Mouse (Mus musculus) ovary, postnatal 36 days (tissue): Measurements from ENCODE around the gene Sfxn1.

ENCODE experiments used
- DNase-seq: peaks from one replicate; pipeline ENCODE4 v3.0.0; 2022; ENCODE audit warnings: low spot score, mixed read lengths

Gene Sfxn1

GRCm38 (mm10) chr13:54071606-54072331 is at the start of gene Sfxn1:
TSS of gene Sfxn1 (plus strand) at chr13:54071869.
- DNase-seq: peak; percentile 77

- no peak for DNase-seq
Measured at GRCm38 (mm10) chr13:54023311-54023710, 48.4 kb upstream of the Sfxn1 start.

- no peak for DNase-seq
Measured at GRCm38 (mm10) chr13:54027079-54027478, 44.6 kb upstream of the Sfxn1 start.

GRCm38 (mm10) chr13:54033653-54034052 is 38.0 kb upstream of the Sfxn1 start:
- DNase-seq: no peak

GRCm38 (mm10) chr13:54035541-54035940 is 36.1 kb upstream of the Sfxn1 start:
- DNase-seq: no peak

GRCm38 (mm10) chr13:54037936-54038335 is 33.7 kb upstream of the Sfxn1 start:
- no peak for DNase-seq

GRCm38 (mm10) chr13:54040256-54040655 is 31.4 kb upstream of the Sfxn1 start:
- no peak for DNase-seq

GRCm38 (mm10) chr13:54048679-54049352 is 22.9 kb upstream of the Sfxn1 start:
- DNase-seq: no peak

- no peak for DNase-seq
Measured at GRCm38 (mm10) chr13:54051641-54052040, 20.0 kb upstream of the Sfxn1 start.

- no peak for DNase-seq
Measured at GRCm38 (mm10) chr13:54054962-54055361, 16.7 kb upstream of the Sfxn1 start.

- peak; percentile 67 for DNase-seq
Measured at GRCm38 (mm10) chr13:54055448-54055861, 16.2 kb upstream of the Sfxn1 start, which contains the start of gene Drd1. TSS of gene Drd1 (minus strand) at chr13:54055705.

GRCm38 (mm10) chr13:54062068-54062467 is 9.6 kb upstream of the Sfxn1 start:
- DNase-seq: no peak

- DNase-seq: no peak
Measured at GRCm38 (mm10) chr13:54063292-54063691, 8.4 kb upstream of the Sfxn1 start.

- DNase-seq: no peak
Measured at GRCm38 (mm10) chr13:54066081-54066746, 5.5 kb upstream of the Sfxn1 start.

- DNase-seq: no peak
Measured at GRCm38 (mm10) chr13:54067617-54068166, 4.0 kb upstream of the Sfxn1 start.

- no peak for DNase-seq
Measured at GRCm38 (mm10) chr13:54071011-54071410, 658 bp upstream of the Sfxn1 start.

- DNase-seq: no peak
Measured at GRCm38 (mm10) chr13:54072526-54073057, 923 bp downstream of the Sfxn1 start.

GRCm38 (mm10) chr13:54073066-54073465 is 1.4 kb downstream of the Sfxn1 start:
- no peak for DNase-seq

GRCm38 (mm10) chr13:54073491-54073890 is 1.8 kb downstream of the Sfxn1 start:
- no peak for DNase-seq

- no peak for DNase-seq
Measured at GRCm38 (mm10) chr13:54075416-54075815, 3.7 kb downstream of the Sfxn1 start.

- no peak for DNase-seq
Measured at GRCm38 (mm10) chr13:54076051-54076450, 4.4 kb downstream of the Sfxn1 start.

GRCm38 (mm10) chr13:54076762-54077460 is 5.2 kb downstream of the Sfxn1 start:
- DNase-seq: no peak
